Mouse (Mus musculus): Measurements from ENCODE around the gene Comt.
A peak's percentile ranks its signal among the peaks of the same experiment; 100 is the strongest.

Gene Comt

DNA sequence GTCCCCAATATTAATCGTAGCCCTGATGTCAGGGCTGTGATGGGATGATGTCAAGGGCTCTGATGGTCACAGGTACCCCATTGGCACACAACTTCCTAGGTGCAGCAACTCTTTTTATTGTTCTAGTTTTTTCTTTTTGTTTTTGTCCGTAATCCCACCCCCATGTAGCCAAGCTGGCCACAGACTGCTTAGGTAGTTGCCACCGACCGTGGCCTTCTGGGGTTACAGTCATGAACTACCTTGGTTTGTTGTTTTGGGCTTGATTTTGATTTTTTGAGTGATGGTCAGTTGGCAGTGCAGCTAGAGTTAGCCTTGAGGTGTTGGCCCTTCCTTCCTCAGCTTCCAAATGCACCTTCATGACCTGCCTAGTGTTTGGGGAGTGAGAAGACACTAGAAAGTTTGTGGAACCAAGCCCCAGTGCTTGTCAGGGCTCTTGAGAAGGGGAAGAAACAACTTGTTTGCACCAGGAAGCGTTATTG is at the start of gene Comt:
TSS of gene Comt (minus strand) at position 51 of the 479 bp plus-strand sequence.
- DNase-seq: no peak

- DNase-seq: peak in 1 of 2 experiments; percentile 32
These were observed 47.4 kb upstream of the Comt start for GRCm38 (mm10) chr16:18474021-18474420.

DNA sequence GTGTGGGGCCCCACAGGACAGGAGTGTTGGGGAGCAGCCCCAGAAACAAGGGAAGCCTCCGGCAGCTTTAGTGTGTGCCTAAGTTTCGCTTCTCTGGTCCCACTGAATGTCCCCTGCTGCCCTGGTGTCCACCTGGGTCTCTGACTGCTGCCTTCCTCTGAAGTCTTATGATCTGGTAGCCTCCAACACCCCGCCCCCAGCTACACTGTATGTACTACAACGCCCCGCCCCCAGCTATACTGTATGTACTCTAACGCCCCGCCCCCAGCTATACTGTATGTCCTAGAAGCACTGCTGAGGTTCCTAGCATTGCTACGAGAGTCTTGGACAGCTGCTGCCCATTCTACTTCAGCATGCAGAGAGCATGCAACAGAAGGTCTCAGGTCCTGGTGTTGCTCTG is 46.3 kb upstream of the Comt start:
- no peak for DNase-seq

DNA sequence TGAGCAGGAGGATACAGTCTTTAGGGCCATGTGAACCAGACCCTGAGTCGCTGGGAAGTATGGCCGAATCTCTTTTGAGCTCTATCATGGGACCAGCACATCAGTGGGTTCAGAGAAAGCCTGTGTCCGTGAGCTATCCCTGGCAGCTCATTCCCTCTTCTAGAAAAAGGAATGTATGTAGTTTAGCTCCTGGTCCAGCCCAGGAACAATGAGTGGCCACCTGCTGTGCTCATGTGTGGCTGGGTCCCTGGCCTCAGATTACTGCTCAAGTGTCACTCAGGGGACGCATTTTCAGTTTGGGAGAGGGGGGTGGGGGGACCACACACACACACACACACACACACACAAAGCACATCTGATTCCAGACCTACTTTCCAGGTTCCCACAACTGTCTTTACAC is 45.8 kb upstream of the Comt start:
- DNase-seq: peak in 1 of 2 experiments; percentile 15

DNA sequence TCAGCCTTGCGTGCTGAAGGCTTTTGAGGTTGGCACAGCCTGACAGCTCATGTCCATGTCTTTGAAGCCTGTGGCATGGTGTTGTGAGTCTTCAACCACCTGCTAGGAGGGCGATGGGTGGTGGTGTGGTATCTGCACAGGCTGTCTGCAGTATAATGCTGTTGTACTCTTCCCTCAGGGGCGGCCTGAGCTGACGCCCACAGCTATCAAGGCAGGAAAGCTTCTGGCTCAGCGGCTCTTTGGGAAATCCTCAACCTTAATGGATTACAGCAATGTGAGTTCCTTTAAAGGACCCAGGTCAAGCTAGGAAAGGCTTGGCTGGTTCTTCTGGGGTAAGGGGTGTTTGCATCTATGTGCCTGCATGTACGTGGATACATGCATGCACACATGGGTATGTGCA is 45.3 kb upstream of the Comt start:
- DNase-seq: peak in 1 of 2 experiments; percentile 18

GRCm38 (mm10) chr16:18471381-18471955 is 44.8 kb upstream of the Comt start:
- DNase-seq: peak in 1 of 2 experiments; percentile 26

- peak in 1 of 2 experiments; percentile 17 for DNase-seq
These were observed 44.2 kb upstream of the Comt start for GRCm38 (mm10) chr16:18470829-18471228.

DNA sequence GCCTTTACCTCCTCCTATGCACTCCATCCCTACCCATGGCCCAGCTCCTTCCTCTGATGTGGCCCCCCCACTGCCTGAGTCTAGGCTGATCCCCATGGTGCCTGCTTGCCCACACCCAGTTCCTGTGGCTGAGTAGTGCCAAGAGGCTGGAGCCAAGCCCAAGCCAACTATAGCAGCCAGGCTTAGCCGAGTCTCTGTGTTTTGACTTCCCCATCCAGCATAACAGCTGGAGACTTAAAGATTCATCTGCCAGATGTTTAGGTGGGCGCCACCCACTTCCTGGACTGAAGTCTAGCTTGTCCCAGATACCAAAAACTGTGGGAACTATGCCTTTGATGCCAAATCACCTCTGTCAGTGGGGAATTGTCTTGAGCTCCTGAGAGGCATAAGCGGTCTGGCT is 37.6 kb upstream of the Comt start:
- DNase-seq: peak in 1 of 2 experiments; percentile 55

DNA sequence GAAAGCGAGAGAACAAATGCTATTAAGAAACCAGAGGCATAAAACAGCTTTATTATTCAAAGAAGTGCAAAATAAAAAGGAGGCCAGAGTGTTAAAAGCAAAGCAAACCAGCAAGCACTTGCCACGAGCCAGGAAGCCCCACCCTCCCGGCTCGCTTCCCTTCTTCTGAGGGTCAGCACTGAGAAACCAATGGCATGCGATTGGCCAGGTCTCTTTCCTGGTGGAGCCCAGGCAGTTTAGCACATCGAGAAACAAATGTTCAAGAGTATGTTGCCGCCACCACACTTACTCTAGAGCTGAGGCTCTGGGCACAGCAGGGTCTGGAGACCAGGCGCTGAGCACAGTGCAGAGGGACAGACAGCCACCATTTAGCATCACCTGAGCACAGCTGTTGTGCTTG is 35.9 kb upstream of the Comt start:
- peak; percentile 28 to 54 for DNase-seq

DNA sequence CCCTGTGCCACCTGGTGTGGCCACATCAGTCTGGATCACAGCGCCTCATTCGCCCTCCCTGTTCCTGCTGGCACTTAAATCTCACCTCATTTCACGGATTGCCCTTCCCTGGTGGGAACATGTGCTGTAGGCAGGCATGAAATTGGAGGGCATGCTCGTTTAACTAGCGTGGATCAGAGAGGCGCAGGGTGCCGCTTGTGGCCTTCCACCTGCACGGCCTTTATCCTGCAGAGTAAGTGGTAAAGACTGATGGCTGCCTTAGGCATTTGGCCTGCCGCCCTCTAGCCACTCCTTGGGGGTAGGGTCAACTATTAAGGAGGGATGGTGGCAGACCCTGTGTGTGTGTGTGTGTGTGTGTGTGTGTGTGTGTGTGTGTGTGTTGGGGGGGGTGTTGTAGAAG is 35.4 kb upstream of the Comt start:
- DNase-seq: no peak

DNA sequence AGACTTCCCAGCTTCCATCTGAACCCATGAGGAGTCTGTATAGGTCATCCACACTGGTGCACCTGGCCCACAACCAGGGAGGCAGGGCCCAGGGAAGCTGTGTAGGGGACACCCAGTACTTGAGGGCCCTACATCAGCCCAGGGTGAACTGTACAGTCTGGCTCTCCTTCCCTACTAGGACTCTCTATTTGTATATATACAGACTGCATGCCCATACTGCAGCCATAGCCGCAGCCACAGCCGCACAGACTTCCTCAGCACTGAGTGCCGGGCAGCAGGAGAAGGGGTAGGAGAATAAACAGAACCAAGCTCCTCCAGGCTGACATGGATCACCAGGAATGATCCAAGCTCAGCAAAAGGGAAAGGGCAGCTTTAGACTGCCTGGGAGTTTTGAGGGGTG is 34.2 kb upstream of the Comt start:
- DNase-seq: no peak

DNA sequence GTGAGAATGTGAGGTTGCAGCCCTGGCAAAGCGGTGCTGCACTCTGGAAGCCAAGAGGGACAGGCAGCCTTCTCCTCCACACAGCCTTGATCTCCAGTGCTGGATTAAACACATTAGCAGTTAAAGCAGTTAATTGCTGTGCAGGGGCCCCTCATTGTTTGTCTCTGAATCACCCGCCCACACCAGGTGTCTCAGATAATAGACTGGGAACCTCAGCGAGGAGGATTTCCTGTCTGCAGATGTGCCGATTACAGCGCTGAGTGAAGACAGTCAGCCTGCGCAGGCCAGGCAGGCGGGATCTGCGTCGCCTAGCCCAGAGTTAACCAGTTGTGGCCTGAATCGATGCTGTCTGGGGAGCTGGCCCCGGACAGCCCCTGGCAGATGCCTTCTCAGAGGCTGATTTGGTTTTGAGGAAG is 33.3 kb upstream of the Comt start:
- no peak for DNase-seq

DNA sequence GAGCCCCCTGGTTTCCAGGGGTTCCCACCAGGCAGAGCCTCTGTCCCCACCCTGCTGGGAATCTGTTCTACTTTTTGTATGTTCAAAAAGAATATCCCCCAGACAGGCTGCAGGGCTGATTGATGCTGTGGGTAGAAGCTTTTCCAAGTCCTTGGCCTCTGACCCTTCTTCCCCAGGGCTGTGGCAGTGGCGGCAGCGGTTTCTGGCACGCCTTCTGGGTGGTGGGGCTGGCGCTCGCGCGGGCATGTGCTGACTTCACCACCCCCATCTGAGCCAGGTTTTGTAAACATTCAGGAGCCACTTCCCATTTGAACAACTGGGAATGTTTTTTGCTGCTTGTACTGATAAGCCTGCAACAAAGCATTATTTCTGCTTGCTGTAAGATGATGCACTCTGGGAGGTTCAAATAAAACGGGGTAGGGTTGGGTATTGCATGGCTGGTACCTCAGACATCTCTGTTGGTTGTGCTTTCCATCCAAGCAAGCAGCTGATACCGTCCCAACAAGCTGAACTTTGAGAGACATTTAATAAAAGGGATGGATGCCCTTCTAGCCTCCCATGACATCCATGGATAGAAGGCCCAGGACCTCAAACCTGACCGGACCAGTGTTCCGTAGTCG is 32.8 kb upstream of the Comt start:
- DNase-seq: no peak

- DNase-seq: no peak
These were observed 32.0 kb upstream of the Comt start for GRCm38 (mm10) chr16:18458661-18459060.

DNA sequence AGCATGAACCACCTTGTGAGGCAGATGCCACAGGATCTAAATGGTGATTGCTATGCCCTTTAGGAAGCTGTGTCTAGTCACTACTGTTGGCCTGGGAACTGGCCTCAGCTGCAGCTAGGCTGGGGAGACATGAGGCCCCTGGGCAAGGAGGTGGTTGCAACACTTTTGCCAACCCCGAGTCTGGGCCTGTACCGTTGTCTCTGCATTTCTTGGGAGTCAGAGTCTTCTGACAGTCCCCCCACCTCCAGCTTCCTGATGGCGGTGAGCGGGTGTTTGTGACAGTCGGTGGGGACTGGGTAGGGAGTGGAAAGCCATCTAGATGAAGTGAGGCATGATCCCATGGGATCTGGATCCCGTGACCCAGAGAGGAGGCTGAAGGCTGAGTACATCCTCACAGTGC is 28.8 kb upstream of the Comt start:
- DNase-seq: no peak

DNA sequence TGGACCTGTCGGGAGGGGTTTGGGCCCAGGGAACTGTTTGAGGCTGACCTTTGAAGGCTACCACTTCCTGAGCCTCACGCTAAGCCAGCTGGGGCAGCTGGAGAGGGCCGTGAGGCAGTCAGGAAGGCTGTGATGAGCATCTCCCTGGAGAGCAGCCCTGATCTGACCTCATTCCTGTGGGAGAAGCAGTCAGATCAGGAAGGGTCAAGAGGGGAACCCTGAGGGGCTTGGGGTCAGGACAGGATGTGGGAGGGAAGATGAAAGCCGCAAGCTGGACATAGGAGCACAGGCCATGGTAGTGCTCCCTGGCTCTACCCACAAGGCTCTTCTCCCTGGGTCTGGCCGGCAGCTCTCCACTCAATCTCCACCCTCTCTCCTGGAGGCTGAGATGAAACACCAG is 27.2 kb upstream of the Comt start:
- DNase-seq: peak; percentile 51 to 55

DNA sequence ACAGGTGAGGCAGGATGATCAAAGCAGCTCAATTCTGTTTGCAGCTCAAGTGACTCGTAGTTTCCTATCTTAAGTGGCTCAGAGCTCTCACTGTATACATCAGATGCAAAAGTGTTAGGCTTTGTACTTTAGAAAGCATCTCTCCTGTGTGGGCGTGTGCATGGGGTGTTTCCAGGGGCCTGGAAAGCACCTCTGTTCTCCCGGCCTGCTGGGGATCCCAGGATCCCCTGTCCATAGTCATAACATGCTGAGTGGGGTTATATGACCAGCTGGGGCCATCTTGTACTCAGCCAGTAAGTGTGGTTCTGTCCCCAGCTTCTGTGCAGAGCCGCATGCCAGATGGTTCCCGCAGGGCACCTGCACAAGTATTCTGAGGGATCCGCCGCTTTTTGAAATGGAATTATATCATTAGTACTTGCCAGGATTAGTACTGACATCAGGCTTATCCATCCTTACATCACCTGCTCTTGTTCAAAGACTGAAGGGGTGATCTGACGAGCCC is 25.8 kb upstream of the Comt start:
- DNase-seq: no peak

DNA sequence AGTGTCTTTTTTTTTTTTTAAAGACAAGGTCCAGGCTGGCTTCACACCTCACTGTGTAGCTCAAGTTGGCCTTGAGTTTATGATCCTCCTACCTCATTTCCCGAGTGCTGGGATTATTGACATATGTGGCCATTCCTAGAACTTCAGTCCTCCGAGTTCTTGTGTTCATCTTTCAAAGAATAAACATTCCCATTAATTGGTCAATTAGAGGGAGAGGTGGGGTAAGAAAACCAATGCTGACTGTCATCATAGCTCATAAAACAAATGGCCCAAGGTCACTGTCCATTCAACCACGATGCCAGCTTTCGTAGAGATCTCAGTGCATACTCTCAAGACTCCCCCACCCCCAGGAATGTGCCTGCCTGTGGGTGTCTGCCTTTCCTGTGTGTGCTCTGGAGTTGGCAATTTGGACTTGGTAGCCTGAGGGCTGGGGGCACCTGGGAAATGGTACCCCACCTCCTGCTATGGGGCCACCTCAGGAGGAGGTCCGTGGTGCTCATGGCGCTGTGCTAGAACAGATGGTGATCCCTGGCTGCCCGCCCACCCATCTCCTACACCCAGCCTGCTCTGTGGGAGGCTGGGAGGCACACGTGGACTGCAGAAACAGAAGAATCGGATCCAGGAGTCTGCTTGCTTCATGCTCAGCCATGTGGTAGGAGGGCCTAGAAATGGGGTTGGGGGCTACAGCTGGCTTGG is 25.0 kb upstream of the Comt start:
- no peak for DNase-seq

GRCm38 (mm10) chr16:18449005-18449404 is 22.4 kb upstream of the Comt start:
- no peak for DNase-seq

GRCm38 (mm10) chr16:18448104-18448503 is 21.5 kb upstream of the Comt start:
- no peak for DNase-seq

- no peak for DNase-seq
These were observed 20.6 kb upstream of the Comt start for GRCm38 (mm10) chr16:18447243-18447642.

DNA sequence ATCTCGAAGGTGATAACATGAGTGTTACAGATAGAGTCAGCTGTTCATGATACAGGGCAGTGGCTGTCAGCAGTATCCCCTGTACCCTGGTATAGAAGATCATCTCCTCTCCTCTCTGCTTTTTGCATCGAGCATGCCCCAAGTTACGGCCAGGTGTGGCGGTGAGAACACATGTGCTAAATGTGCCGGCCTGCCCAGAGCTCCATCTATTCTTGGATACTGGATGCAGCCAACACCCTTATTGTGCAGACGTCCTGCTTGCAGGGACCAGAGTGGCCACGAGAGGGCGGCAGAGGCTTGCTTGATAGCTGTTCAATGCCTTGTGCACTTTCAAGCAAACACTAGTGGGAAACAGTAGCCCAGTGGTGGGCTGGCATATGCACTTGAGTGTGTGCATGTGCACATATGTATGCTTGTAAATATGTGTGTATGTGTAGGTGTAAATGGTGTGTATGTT is 16.8 kb upstream of the Comt start:
- peak; percentile 88 to 98 for DNase-seq

GRCm38 (mm10) chr16:18436128-18436527 is 9.5 kb upstream of the Comt start:
- no peak for DNase-seq
